Comparison of ENCODE assay signal across 8 mouse cellular contexts in the genomic region with DNA sequence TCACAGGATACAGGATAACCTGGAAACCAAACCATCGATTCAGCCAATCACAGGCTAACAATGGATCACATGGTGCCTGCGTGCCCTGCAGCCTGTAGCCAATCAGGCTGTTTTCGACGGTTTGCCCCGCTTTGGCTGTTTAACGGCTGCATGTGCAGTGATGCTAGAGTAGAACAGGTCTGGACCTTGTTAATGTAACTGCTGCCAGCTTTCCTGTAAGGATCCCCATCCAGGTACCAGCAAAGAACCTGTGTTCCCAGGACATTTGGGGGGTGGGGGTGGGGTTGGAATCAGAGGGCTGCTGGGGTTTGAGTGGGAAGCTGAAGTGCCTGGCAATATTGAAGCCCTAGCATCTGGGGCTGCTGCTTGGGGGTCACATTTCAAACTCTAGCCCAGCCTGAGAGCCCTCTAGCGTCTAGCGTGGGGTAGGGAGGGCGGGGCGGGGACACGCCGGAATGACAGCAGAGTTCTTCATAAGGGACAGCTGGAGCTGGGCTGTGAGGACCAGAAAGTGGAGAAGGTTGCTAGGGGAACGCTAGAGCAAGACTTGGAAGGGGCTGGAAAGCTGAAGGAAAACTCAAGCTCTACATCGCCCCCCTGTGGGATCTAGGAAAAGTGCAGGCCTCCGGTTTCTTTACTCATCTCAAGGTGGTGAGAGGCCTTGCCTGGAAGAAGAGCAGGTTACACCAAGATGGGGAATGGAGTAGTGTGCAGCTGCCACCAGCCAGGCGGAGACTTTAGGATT. TPM values are rescaled to one million over a fixed set of nuclear protein-coding genes. Genes with fewer than 3 reads are reported as not detected.
DNase-seq lines count a peak whose midpoint lies in the region; ATAC-seq and TF ChIP-seq lines count a peak whose summit lies in the region.

No protein-coding gene starts in this region.

- no peaks in the 10 kb centered on the region for H3K79me2 ChIP-seq in liver, adult 2 months (ENCODE audit: control insufficient read depth, insufficient read depth, low read length)

- 34% methylated on average over 16 of the region's 16 CpGs for WGBS in liver, adult 2 months
- 25% methylated on average over 16 of the region's 16 CpGs for WGBS in liver, embryonic 12.5 days (ENCODE audit: insufficient replicate concordance)
- 21% methylated on average over 16 of the region's 16 CpGs for WGBS in limb, embryonic 10.5 days

- TF ChIP-seq POLR2A in liver, adult 2 months (IDR thresholded peaks at IDR 0.05; ENCODE audit: extremely low read depth, insufficient read depth, low read length) = no peak

- no peak overlapping the region for H3K9ac ChIP-seq in liver, adult 2 months (ENCODE audit: low read depth, low read length)
- H3K9ac ChIP-seq in liver, embryonic 12.5 days = no peak overlapping the region

- H3K9me3 ChIP-seq in liver, embryonic 12.5 days (replicated peaks) = no peaks in the 10 kb centered on the region
- no peaks in the 10 kb centered on the region for H3K9me3 ChIP-seq in limb, embryonic 10.5 days (replicated peaks)

- H3K4me2 ChIP-seq in liver, embryonic 12.5 days = no peak overlapping the region

- no peak for ATAC-seq in liver, embryonic 12.5 days
- ATAC-seq in activated CD4-positive, CD25-positive, alpha-beta regulatory T cell, adult 4 months = no peak

- no peak for DNase-seq in liver, adult 2 months (ENCODE audit: extremely low read depth, low read depth, low spot score)
- DNase-seq in cerebellum, adult 9-11 months = peak; percentile 28
- DNase-seq in frontal cortex, postnatal 10 days (ENCODE audit: low spot score in 2 of 2) = peak; percentile 60 to 69
- DNase-seq in kidney, adult 8-10 months = peak; percentile 5 to 40
- peak; percentile 74 for DNase-seq in limb, embryonic 10.5 days (ENCODE audit: low spot score)
- peak; percentile 68 for DNase-seq in neural tube, embryonic 10.5 days (ENCODE audit: extremely low spot score, low spot score)

- H3K4me3 ChIP-seq in liver, adult 2 months (ENCODE audit: insufficient read depth, low read depth, low read length) = no peak overlapping the region
- no peak overlapping the region for H3K4me3 ChIP-seq in liver, embryonic 12.5 days
- H3K4me3 ChIP-seq in limb, embryonic 10.5 days = peak overlapping the region; percentile 24

- H3K36me3 ChIP-seq in liver, adult 2 months (ENCODE audit: control insufficient read depth, insufficient read depth, low read length) = no peaks in the 10 kb centered on the region
- no peaks in the 10 kb centered on the region for H3K36me3 ChIP-seq in liver, embryonic 12.5 days
- no peaks in the 10 kb centered on the region for H3K36me3 ChIP-seq in limb, embryonic 10.5 days

- H3K27ac ChIP-seq in liver, adult 2 months (replicated peaks; ENCODE audit: insufficient read depth, low read depth, low read length) = no peak overlapping the region
- no peak overlapping the region for H3K27ac ChIP-seq in liver, embryonic 12.5 days
- H3K27ac ChIP-seq in limb, embryonic 10.5 days = peak overlapping the region; percentile 50

- TF ChIP-seq CTCF in liver, adult 2 months (IDR thresholded peaks at IDR 0.05; ENCODE audit: low read depth, low read length) = peak; percentile 32; the same call in 1 of the 2 replicates

- H3K27me3 ChIP-seq in liver, adult 2 months (ENCODE audit: control insufficient read depth, insufficient read depth, low read length) = no peaks in the 10 kb centered on the region
- peaks cover 3% of the 10 kb centered on the region; the same call in 1 of the 2 replicates for H3K27me3 ChIP-seq in liver, embryonic 12.5 days (replicated peaks)
- peaks cover 10% of the 10 kb centered on the region; the same call in 1 of the 2 replicates for H3K27me3 ChIP-seq in limb, embryonic 10.5 days (ENCODE audit: low read depth, poor library complexity, severe bottlenecking)

- no peaks in the 10 kb centered on the region for H3K4me1 ChIP-seq in liver, adult 2 months (ENCODE audit: control insufficient read depth, insufficient read depth, low read length)
- H3K4me1 ChIP-seq in liver, embryonic 12.5 days = no peaks in the 10 kb centered on the region
- H3K4me1 ChIP-seq in limb, embryonic 10.5 days = peaks cover 8% of the 10 kb centered on the region

RNA-seq across cellular contexts. Expression of a gene that starts 16.5 kb away (rescaled TPM):
- 20.4 and 21.1 TPM in 2 replicates for total RNA-seq in liver, adult 2 months (2014; rRNA removed)
- polyA plus RNA-seq in liver, adult 2 months (2012; rRNA removed) = 12.3 and 12.6 TPM in 2 replicates
- polyA plus RNA-seq in liver, embryonic 12.5 days (2016; fragmentation: Nextera tagmentation; extraction: Ambion mirVana) = 16.6 and 18.0 TPM in 2 replicates
- 32.2 and 34.6 TPM in 2 replicates for polyA plus RNA-seq in limb, embryonic 10.5 days (2016; fragmentation: Nextera tagmentation; extraction: Ambion mirVana)
- polyA plus RNA-seq in activated CD4-positive, CD25-positive, alpha-beta regulatory T cell, adult 4 months (2017; shearing (Covaris generic)) = 10 to 100 TPM; 30.4 to 33.4 TPM
